Mouse (Mus musculus): ENCODE data around the gene Kdm4a.

Kdm4a gene

GRCm38 (mm10) chr4:118117565-118117964, 62.3 kb downstream of the Kdm4a start:
- intact Hi-C loops (cut with DNase I), result no loop called here

- intact Hi-C loops (cut with DNase I), result no loop called here
Observed at GRCm38 (mm10) chr4:118116098-118116497, 63.7 kb downstream of the Kdm4a start.

GRCm38 (mm10) chr4:118115132-118115531, 64.7 kb downstream of the Kdm4a start:
- intact Hi-C loops (cut with DNase I), result no loop called here

GRCm38 (mm10) chr4:118112601-118113000, 67.2 kb downstream of the Kdm4a start:
- intact Hi-C loops (cut with DNase I), result no loop called here

GRCm38 (mm10) chr4:118109649-118110048, 70.2 kb downstream of the Kdm4a start:
- intact Hi-C loops (cut with DNase I), result no loop called here

- intact Hi-C loops (cut with DNase I), result no loop called here
Observed at GRCm38 (mm10) chr4:118108779-118109178, 71.1 kb downstream of the Kdm4a start.

GRCm38 (mm10) chr4:118105256-118106053, 74.4 kb downstream of the Kdm4a start:
- intact Hi-C loops (cut with DNase I), result no loop called here

GRCm38 (mm10) chr4:118103280-118103830, 76.5 kb downstream of the Kdm4a start:
- intact Hi-C loops (cut with DNase I), result no loop called here

- intact Hi-C loops (cut with DNase I), result no loop called here
Observed at GRCm38 (mm10) chr4:118101497-118101896, 78.3 kb downstream of the Kdm4a start.

GRCm38 (mm10) chr4:118099637-118100364, 80.0 kb downstream of the Kdm4a start:
- intact Hi-C loops (cut with DNase I), result no loop called here

GRCm38 (mm10) chr4:118098571-118098970, 81.3 kb downstream of the Kdm4a start:
- intact Hi-C loops (cut with DNase I), result no loop called here

- intact Hi-C loops (cut with DNase I), result no loop called here
Observed at GRCm38 (mm10) chr4:118096069-118096468, 83.8 kb downstream of the Kdm4a start.

GRCm38 (mm10) chr4:118092784-118093457, 86.9 kb downstream of the Kdm4a start:
- intact Hi-C loops (cut with DNase I), result loop anchor here (5.0 kb wide), 1 partner anchor 64 kb away; no protein-coding TSS in a partner anchor

- intact Hi-C loops (cut with DNase I), result loop anchor here (2.0 to 5.0 kb wide), 2 partner anchors 67 to 202 kb away; no protein-coding TSS in a partner anchor
Observed at GRCm38 (mm10) chr4:118090449-118090848, 89.4 kb downstream of the Kdm4a start.

GRCm38 (mm10) chr4:118089939-118090338, 89.9 kb downstream of the Kdm4a start:
- intact Hi-C loops (cut with DNase I), result loop anchor here (2.0 to 10.0 kb wide), 3 partner anchors 67 to 385 kb away; no protein-coding TSS in a partner anchor

GRCm38 (mm10) chr4:118088771-118089170, 91.1 kb downstream of the Kdm4a start:
- intact Hi-C loops (cut with DNase I), result loop anchor here (10.0 kb wide), 1 partner anchor 384 kb away; no protein-coding TSS in a partner anchor

Small RNA genes lying within 50 kb of the gene (microRNA-seq; reads per million reads assigned to microRNA genes)
- gene Mir7226, result 0.23 to 0.86 reads per million in 2 experiments
